Mouse (Mus musculus): Measurements from ENCODE around the gene Adora3.

Adora3 gene

GRCm38 (mm10) chr3:105931095-105931494 lies 60.4 kb downstream of the Adora3 start:
- DNase-seq (ENCODE audit: low spot score in 2 of 2) = no peak

- peak in 1 of 2 experiments; percentile 15 for DNase-seq (ENCODE audit: low spot score in 2 of 2)
Measured at GRCm38 (mm10) chr3:105932240-105933071, 61.8 kb downstream of the Adora3 start, which contains the start of gene I830077J02Rik. I830077J02Rik (minus strand) TSS chr3:105932664.

- no peak for DNase-seq (ENCODE audit: low spot score in 2 of 2)
Measured at GRCm38 (mm10) chr3:105933926-105934325, 63.3 kb downstream of the Adora3 start.

GRCm38 (mm10) chr3:105935033-105935432 lies 64.4 kb downstream of the Adora3 start:
- peak; percentile 28 to 65 for DNase-seq (ENCODE audit: low spot score in 2 of 2)

GRCm38 (mm10) chr3:105936111-105936510 lies 65.5 kb downstream of the Adora3 start:
- DNase-seq (ENCODE audit: low spot score in 2 of 2) = no peak

GRCm38 (mm10) chr3:105951348-105951747 lies 80.7 kb downstream of the Adora3 start:
- no peak for DNase-seq (ENCODE audit: low spot score in 2 of 2)

GRCm38 (mm10) chr3:105957235-105957634 lies 86.6 kb downstream of the Adora3 start:
- no peak for DNase-seq (ENCODE audit: low spot score in 2 of 2)

- no peak for DNase-seq (ENCODE audit: low spot score in 2 of 2)
Measured at GRCm38 (mm10) chr3:105958204-105958603, 87.5 kb downstream of the Adora3 start.

All from heart, adult 9 months (tissue).